Comparison of ENCODE assay signal across 17 mouse cellular contexts in the genomic region with DNA sequence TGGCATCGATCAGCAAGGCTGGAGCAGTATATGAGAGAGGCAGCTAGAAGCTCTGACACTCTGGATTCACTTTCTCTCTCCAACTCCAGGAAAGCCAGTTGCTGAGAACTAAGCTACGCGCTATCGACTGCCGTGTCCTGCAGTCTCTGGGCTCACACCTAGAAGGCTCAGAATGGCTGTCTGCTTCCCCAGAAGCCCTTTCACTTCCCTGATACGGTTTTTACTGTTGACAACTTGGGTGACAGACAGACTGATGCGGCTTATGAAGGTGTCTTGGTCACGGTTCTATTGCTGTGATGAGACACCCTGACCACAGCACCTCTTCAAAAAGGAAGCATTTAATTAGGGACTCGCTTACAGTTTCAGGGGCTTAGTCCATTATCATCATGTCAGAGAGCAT. TPM values are rescaled to one million over a fixed set of nuclear protein-coding genes. Genes with fewer than 3 reads are reported as not detected.
DNase-seq lines count a peak whose midpoint lies in the region; ATAC-seq and TF ChIP-seq lines count a peak whose summit lies in the region.
"Had no signal": no experiment of that assay in that cellular context is flagged by ENCODE, and none has a peak within 500 bp of the region (broad histone marks: within the 10 kb centered on the region; RNA-seq: fewer than 3 reads in every experiment).

No protein-coding gene starts in this region.

- no peak; the same call in 1 of the 2 replicates for ATAC-seq in lung, postnatal 0 days
- ATAC-seq in granulocyte monocyte progenitor cell, adult 5-6 weeks (replicated peaks; ENCODE audit: poor library complexity, severe bottlenecking): peak; percentile 22; the same call in 1 of the 2 replicates
- ATAC-seq in stomach, postnatal 0 days (ENCODE audit: low FRiP score, low TSS enrichment): no peak

- peaks cover 21% of the 10 kb centered on the region for H3K36me3 ChIP-seq in heart, embryonic 10.5 days
- H3K36me3 ChIP-seq in lung, postnatal 0 days (ENCODE audit: insufficient read depth, low read length): peaks cover 13% of the 10 kb centered on the region; the same call in 1 of the 2 replicates
- peaks cover 4% of the 10 kb centered on the region; the same call in 1 of the 2 replicates for H3K36me3 ChIP-seq in small intestine, adult 2 months (ENCODE audit: control insufficient read depth, insufficient read depth, low read length)
- H3K36me3 ChIP-seq in stomach, postnatal 0 days (ENCODE audit: control insufficient read depth, insufficient read depth, low read length): peaks cover 12% of the 10 kb centered on the region

- H3K9ac ChIP-seq in lung, postnatal 0 days (replicated peaks; ENCODE audit: low read depth): no peak overlapping the region
- H3K9ac ChIP-seq in stomach, postnatal 0 days (ENCODE audit: low read length): no peak overlapping the region
- H3K9ac ChIP-seq: embryonic facial prominence, embryonic 12.5 days; heart, embryonic 12.5 days; kidney, embryonic 15.5 days had no signal

- intact Hi-C loops in heart, postnatal 10 days (cut with DNase I): no loop called here

- peaks cover 24% of the 10 kb centered on the region for H3K4me1 ChIP-seq in heart, embryonic 10.5 days
- no peaks in the 10 kb centered on the region for H3K4me1 ChIP-seq in lung, postnatal 0 days (ENCODE audit: insufficient read depth, low read depth, low read length)
- H3K4me1 ChIP-seq in small intestine, adult 2 months (ENCODE audit: control insufficient read depth, insufficient read depth, insufficient read length, low read length): peaks cover 3% of the 10 kb centered on the region; the same call in 1 of the 2 replicates
- H3K4me1 ChIP-seq in stomach, postnatal 0 days (replicated peaks; ENCODE audit: control insufficient read depth, insufficient read depth): no peaks in the 10 kb centered on the region
- H3K4me1 ChIP-seq: kidney, embryonic 15.5 days had no signal

- H3K4me3 ChIP-seq in heart, embryonic 10.5 days: no peak overlapping the region
- no peak overlapping the region for H3K4me3 ChIP-seq in lung, postnatal 0 days (ENCODE audit: low read depth, low read length)
- no peak overlapping the region for H3K4me3 ChIP-seq in small intestine, adult 2 months (ENCODE audit: low read depth, low read length)
- no peak overlapping the region for H3K4me3 ChIP-seq in stomach, postnatal 0 days (ENCODE audit: low read depth, low read length)
- H3K4me3 ChIP-seq: embryonic facial prominence, embryonic 12.5 days; heart, embryonic 12.5 days; kidney, embryonic 15.5 days had no signal

- H3K4me2 ChIP-seq in lung, postnatal 0 days (replicated peaks; ENCODE audit: low read depth, low read length): no peak overlapping the region
- no peak overlapping the region for H3K4me2 ChIP-seq in stomach, postnatal 0 days (replicated peaks; ENCODE audit: low read depth)
- H3K4me2 ChIP-seq: embryonic facial prominence, embryonic 12.5 days; heart, embryonic 12.5 days; kidney, embryonic 15.5 days; liver, embryonic 11.5 days had no signal

- TF ChIP-seq EP300 in lung, postnatal 0 days (IDR thresholded peaks at IDR 0.05): no peak
- TF ChIP-seq EP300 in stomach, postnatal 0 days (optimal IDR thresholded peaks at IDR 0.05): no peak

- DNase-seq in heart, embryonic 10.5 days (ENCODE audit: low spot score): no peak
- DNase-seq in heart, postnatal 10 days: no peak
- peak; percentile 8 for DNase-seq in lung, postnatal 36 days
- DNase-seq in lung, postnatal 0 days (ENCODE audit: low spot score): no peak
- no peak for DNase-seq in stomach, postnatal 0 days (ENCODE audit: low spot score)
- DNase-seq in urinary bladder, postnatal 14 days (ENCODE audit: low spot score): no peak
- DNase-seq: cerebellum, adult 11 months; cerebellum, postnatal 36 days; gastrocnemius, postnatal 25 days; right cerebral cortex, postnatal 14 days; thymus, postnatal 25 days had no signal

- no peaks in the 10 kb centered on the region for H3K27me3 ChIP-seq in heart, embryonic 10.5 days (ENCODE audit: insufficient read depth, poor library complexity, severe bottlenecking)
- H3K27me3 ChIP-seq in lung, postnatal 0 days (replicated peaks; ENCODE audit: insufficient read depth, low read length): no peaks in the 10 kb centered on the region
- no peaks in the 10 kb centered on the region; the same call in 1 of the 2 replicates for H3K27me3 ChIP-seq in small intestine, adult 2 months (ENCODE audit: control insufficient read depth, insufficient read depth, low read length)
- H3K27me3 ChIP-seq in stomach, postnatal 0 days (ENCODE audit: control insufficient read depth, insufficient read depth, low read length): no peaks in the 10 kb centered on the region
- H3K27me3 ChIP-seq: embryonic facial prominence, embryonic 12.5 days; heart, embryonic 12.5 days; kidney, embryonic 15.5 days had no signal

- no peak for TF ChIP-seq CTCF in lung, postnatal 0 days (IDR thresholded peaks at IDR 0.05)
- TF ChIP-seq CTCF in small intestine, adult 2 months (IDR thresholded peaks at IDR 0.05; ENCODE audit: extremely low read depth, insufficient read length, insufficient replicate concordance, low read depth, low read length): no peak
- no peak for TF ChIP-seq CTCF in stomach, postnatal 0 days (IDR thresholded peaks at IDR 0.05; ENCODE audit: low read depth)

- H3K9me3 ChIP-seq in heart, embryonic 10.5 days: no peaks in the 10 kb centered on the region
- H3K9me3 ChIP-seq in lung, postnatal 0 days (ENCODE audit: low read length): no peaks in the 10 kb centered on the region
- H3K9me3 ChIP-seq in stomach, postnatal 0 days (ENCODE audit: control insufficient read depth, low read length): no peaks in the 10 kb centered on the region
- H3K9me3 ChIP-seq: embryonic facial prominence, embryonic 12.5 days; heart, embryonic 12.5 days; kidney, embryonic 15.5 days had no signal

- TF ChIP-seq POLR2A in small intestine, adult 2 months (IDR thresholded peaks at IDR 0.05; ENCODE audit: low read depth, low read length): no peak

- WGBS in heart, embryonic 10.5 days: 50% methylated on average over 9 of the region's 9 CpGs
- WGBS in lung, postnatal 0 days: 63% methylated on average over 9 of the region's 9 CpGs
- 54% methylated on average over 9 of the region's 9 CpGs for WGBS in small intestine, adult 2 months
- 67% methylated on average over 9 of the region's 9 CpGs for WGBS in stomach, postnatal 0 days

- 0 out of 2 replicates have a peak overlapping the region, but pooled peaks have one; percentile 19 for H3K27ac ChIP-seq in heart, embryonic 10.5 days
- no peak overlapping the region for H3K27ac ChIP-seq in lung, postnatal 0 days (ENCODE audit: low read length)
- peak overlapping the region; percentile 10; the same call in 1 of the 2 replicates for H3K27ac ChIP-seq in small intestine, adult 2 months (ENCODE audit: insufficient read depth, low read depth, low read length)
- no peak overlapping the region for H3K27ac ChIP-seq in stomach, postnatal 0 days (replicated peaks)
- H3K27ac ChIP-seq: embryonic facial prominence, embryonic 12.5 days; kidney, embryonic 15.5 days had no signal

RNA-seq across cellular contexts. Expression of a gene that starts 54.0 kb away (rescaled TPM):
- 7.6 and 11.1 TPM in 2 replicates for polyA plus RNA-seq in heart, embryonic 10.5 days (2016; fragmentation: Nextera tagmentation; extraction: Ambion mirVana)
- total RNA-seq in heart, postnatal 10 days (2021): under 1 TPM; 0.22 TPM
- polyA plus RNA-seq in lung, postnatal 0 days (2015; fragmentation: Nextera tagmentation; extraction: Ambion mirVana): 0.04 and 0.10 TPM in 2 replicates
- 0.17 TPM in 1 of 2 replicates, not detected in the other for total RNA-seq in granulocyte monocyte progenitor cell, adult 5-6 weeks (2014; fragmentation: Nextera tagmentation)
- total RNA-seq in granulocyte monocyte progenitor cell, adult 5-6 weeks (2017): not detected in 2 replicates
- polyA plus RNA-seq in small intestine, adult 2 months (2012; rRNA removed): 0.01 and 0.04 TPM in 2 replicates
- 0.06 TPM in 2 replicates for polyA plus RNA-seq in stomach, postnatal 0 days (2015; fragmentation: Nextera tagmentation; extraction: Ambion mirVana)

Comparison
In these comparisons a context has a peak if more than half of its experiments do, and no peak if none do; other contexts are left out.
1. H3K27ac ChIP-seq: peak in heart, embryonic 10.5 days (single experiment) and small intestine, adult 2 months (single experiment); none in lung, postnatal 0 days (single experiment) and stomach, postnatal 0 days (single experiment).